Mouse (Mus musculus): Measurements from ENCODE around the gene I830077J02Rik. TPM values are rescaled to one million over a fixed set of nuclear protein-coding genes. Genes with fewer than 3 reads are reported as not detected.
"Not testable (repeated sequence)": the region's sequence is repeated elsewhere in the genome, so short reads cannot be mapped to it uniquely, and the experiment has no call there.

I830077J02Rik gene
- polyA plus RNA-seq, 1 experiment from 2014 or later: not detected

- Histone ChIP-seq H3K4me3 (replicated peaks; ENCODE audit: low read length) (no peak overlapping the region), H3K27me3 (replicated peaks; ENCODE audit: control insufficient read depth, insufficient read depth, low read length) (no peaks in the 10 kb centered on the region), H3K4me2 (ENCODE audit: low read length) (no peak overlapping the region), H3K36me3 (ENCODE audit: control insufficient read depth, insufficient read depth) (no peaks in the 10 kb centered on the region), H3K9ac (replicated peaks; ENCODE audit: low read depth, low read length) (no peak overlapping the region), H3K4me1 (replicated peaks; ENCODE audit: control insufficient read depth, insufficient read depth, low read length) (no peaks in the 10 kb centered on the region), H3K27ac (ENCODE audit: low read length) (no peak overlapping the region), H3K9me3 (ENCODE audit: control insufficient read depth, low read length) (no peaks in the 10 kb centered on the region)
- no peak for ATAC-seq
- WGBS: 90% methylated on average over 9 of the region's 9 CpGs
Observed at GRCm38 (mm10) chr3:105924616-105925015, 7.8 kb downstream of the I830077J02Rik start.

GRCm38 (mm10) chr3:105921959-105922358 lies 10.5 kb downstream of the I830077J02Rik start:
- Histone ChIP-seq H3K4me2 (ENCODE audit: low read length) (no peak overlapping the region), H3K27me3 (replicated peaks; ENCODE audit: control insufficient read depth, insufficient read depth, low read length) (no peaks in the 10 kb centered on the region), H3K27ac (ENCODE audit: low read length) (no peak overlapping the region), H3K9me3 (ENCODE audit: control insufficient read depth, low read length) (no peaks in the 10 kb centered on the region), H3K9ac (replicated peaks; ENCODE audit: low read depth, low read length) (no peak overlapping the region), H3K4me1 (replicated peaks; ENCODE audit: control insufficient read depth, insufficient read depth, low read length) (no peaks in the 10 kb centered on the region), H3K4me3 (replicated peaks; ENCODE audit: low read length) (no peak overlapping the region), H3K36me3 (ENCODE audit: control insufficient read depth, insufficient read depth) (no peaks in the 10 kb centered on the region)
- no peak for ATAC-seq
- 80% methylated on average over 2 of the region's 2 CpGs for WGBS

DNA sequence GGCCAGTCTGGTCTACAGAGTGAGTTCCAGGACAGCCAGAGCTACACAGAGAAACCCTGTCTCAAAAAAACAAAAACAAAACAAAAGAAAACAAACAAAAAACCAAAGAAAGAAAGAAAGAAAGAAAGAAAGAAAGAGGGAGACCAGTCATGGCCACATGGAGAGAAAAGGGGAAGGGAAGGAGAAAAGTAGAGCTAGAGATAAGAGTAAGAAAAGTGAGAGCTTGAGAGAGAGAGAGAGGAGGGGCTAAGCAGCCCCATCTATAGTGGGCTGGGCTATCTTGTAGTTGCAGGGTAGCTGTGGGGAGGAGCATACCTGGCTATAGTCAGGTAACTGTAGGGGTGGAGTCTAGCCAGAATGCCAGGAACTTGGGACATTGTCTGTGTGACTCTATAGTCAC lies 11.7 kb downstream of the I830077J02Rik start:
- not testable (repeated sequence) for H3K9ac ChIP-seq (replicated peaks; ENCODE audit: low read depth, low read length); H3K27me3 ChIP-seq (replicated peaks; ENCODE audit: control insufficient read depth, insufficient read depth, low read length); H3K36me3 ChIP-seq (ENCODE audit: control insufficient read depth, insufficient read depth); H3K4me1 ChIP-seq (replicated peaks; ENCODE audit: control insufficient read depth, insufficient read depth, low read length); H3K4me2 ChIP-seq (ENCODE audit: low read length); ATAC-seq; H3K4me3 ChIP-seq (replicated peaks; ENCODE audit: low read length); H3K27ac ChIP-seq (ENCODE audit: low read length); H3K9me3 ChIP-seq (ENCODE audit: control insufficient read depth, low read length)

- Histone ChIP-seq H3K9ac (replicated peaks; ENCODE audit: low read depth, low read length) (no peak overlapping the region), H3K9me3 (ENCODE audit: control insufficient read depth, low read length) (no peaks in the 10 kb centered on the region), H3K4me2 (ENCODE audit: low read length) (no peak overlapping the region), H3K36me3 (ENCODE audit: control insufficient read depth, insufficient read depth) (no peaks in the 10 kb centered on the region), H3K27ac (ENCODE audit: low read length) (no peak overlapping the region), H3K27me3 (replicated peaks; ENCODE audit: control insufficient read depth, insufficient read depth, low read length) (no peaks in the 10 kb centered on the region), H3K4me3 (replicated peaks; ENCODE audit: low read length) (no peak overlapping the region), H3K4me1 (replicated peaks; ENCODE audit: control insufficient read depth, insufficient read depth, low read length) (no peaks in the 10 kb centered on the region)
- ATAC-seq: no peak
- WGBS: 76% methylated on average over 3 of the region's 3 CpGs
Observed at GRCm38 (mm10) chr3:105918355-105918745, 14.1 kb downstream of the I830077J02Rik start.

- ATAC-seq: no peak
- Histone ChIP-seq H3K4me1 (replicated peaks; ENCODE audit: control insufficient read depth, insufficient read depth, low read length) (no peaks in the 10 kb centered on the region), H3K36me3 (ENCODE audit: control insufficient read depth, insufficient read depth) (no peaks in the 10 kb centered on the region), H3K27me3 (replicated peaks; ENCODE audit: control insufficient read depth, insufficient read depth, low read length) (no peaks in the 10 kb centered on the region), H3K9ac (replicated peaks; ENCODE audit: low read depth, low read length) (no peak overlapping the region), H3K9me3 (ENCODE audit: control insufficient read depth, low read length) (no peaks in the 10 kb centered on the region), H3K27ac (ENCODE audit: low read length) (no peak overlapping the region), H3K4me3 (replicated peaks; ENCODE audit: low read length) (no peak overlapping the region), H3K4me2 (ENCODE audit: low read length) (no peak overlapping the region)
- 75% methylated on average over 10 of the region's 10 CpGs for WGBS
Observed at GRCm38 (mm10) chr3:105917656-105918354, 14.7 kb downstream of the I830077J02Rik start.

DNA sequence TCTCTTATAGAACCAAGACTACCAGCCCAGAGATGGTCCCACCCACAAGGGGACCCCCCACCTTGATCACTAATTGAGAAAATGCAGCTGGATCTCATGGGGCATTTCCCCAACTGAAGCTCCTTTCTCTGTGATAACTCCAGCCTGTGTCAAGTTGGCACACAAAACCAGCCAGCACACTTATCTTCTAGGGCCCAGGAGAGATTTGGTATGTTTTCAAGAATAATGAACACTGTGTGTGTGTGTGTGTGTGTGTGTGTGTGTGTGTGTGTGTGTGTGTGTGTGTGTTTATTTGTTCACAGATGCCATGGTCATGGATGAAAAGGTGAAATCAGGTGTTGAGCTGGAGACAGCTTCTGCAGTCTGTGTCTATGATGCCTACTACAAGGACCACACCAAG lies 16.0 kb downstream of the I830077J02Rik start:
- H3K9ac ChIP-seq (replicated peaks; ENCODE audit: low read depth, low read length); H3K4me3 ChIP-seq (replicated peaks; ENCODE audit: low read length); ATAC-seq; H3K4me2 ChIP-seq (ENCODE audit: low read length); H3K36me3 ChIP-seq (ENCODE audit: control insufficient read depth, insufficient read depth); H3K4me1 ChIP-seq (replicated peaks; ENCODE audit: control insufficient read depth, insufficient read depth, low read length); H3K27me3 ChIP-seq (replicated peaks; ENCODE audit: control insufficient read depth, insufficient read depth, low read length); H3K27ac ChIP-seq (ENCODE audit: low read length); H3K9me3 ChIP-seq (ENCODE audit: control insufficient read depth, low read length): not testable (repeated sequence)

- no peak overlapping the region for H3K4me2 ChIP-seq (ENCODE audit: low read length)
- ATAC-seq: no peak
- no peaks in the 10 kb centered on the region for H3K27me3 ChIP-seq (replicated peaks; ENCODE audit: control insufficient read depth, insufficient read depth, low read length)
- H3K27ac ChIP-seq (ENCODE audit: low read length): no peak overlapping the region
- no peak overlapping the region for H3K4me3 ChIP-seq (replicated peaks; ENCODE audit: low read length)
- 59% methylated on average over 1 of the region's 1 CpGs for WGBS
- H3K9me3 ChIP-seq (ENCODE audit: control insufficient read depth, low read length): no peaks in the 10 kb centered on the region
- no peaks in the 10 kb centered on the region for H3K4me1 ChIP-seq (replicated peaks; ENCODE audit: control insufficient read depth, insufficient read depth, low read length)
- no peaks in the 10 kb centered on the region for H3K36me3 ChIP-seq (ENCODE audit: control insufficient read depth, insufficient read depth)
- H3K9ac ChIP-seq (replicated peaks; ENCODE audit: low read depth, low read length): no peak overlapping the region
Observed at GRCm38 (mm10) chr3:105915281-105915680, 17.2 kb downstream of the I830077J02Rik start.

DNA sequence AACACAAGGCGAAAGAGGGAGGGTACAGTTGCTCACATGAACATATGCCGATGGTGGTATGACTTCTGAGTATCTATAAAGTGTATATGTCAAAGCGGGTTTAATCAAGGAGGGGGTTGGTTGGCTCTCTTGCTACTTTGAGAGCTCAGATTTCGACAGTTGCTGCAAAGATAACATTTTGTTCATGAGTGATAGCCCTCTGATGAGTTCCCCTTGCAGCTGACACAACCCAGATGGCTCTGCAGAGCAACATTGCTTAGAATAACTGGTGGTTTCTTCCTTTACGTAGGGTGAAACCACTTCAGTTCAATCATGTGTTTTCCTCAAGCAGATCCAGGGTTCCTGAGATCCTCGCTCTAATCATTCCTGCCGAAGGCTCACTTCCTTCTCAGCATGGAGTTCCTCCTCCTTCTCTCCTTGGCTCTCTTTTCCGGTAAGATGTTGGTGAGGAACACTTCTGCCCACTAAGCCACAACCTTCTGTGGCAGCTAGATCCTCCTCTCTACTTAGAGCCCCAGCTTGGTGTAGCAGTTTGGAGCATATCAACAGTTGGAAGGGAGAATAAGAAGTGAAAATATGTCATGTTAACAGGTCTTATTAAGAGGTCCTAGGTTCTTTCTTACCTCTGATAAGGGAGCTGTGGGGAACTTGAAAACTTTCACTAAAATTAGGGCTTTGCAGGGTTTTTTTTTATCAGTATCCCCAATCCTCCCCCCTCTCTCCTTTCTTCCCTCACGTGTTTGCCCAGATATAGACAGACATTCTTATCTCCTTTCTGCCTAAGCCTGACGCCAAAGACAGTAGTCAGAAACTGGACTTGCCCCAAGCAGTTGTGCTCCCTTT lies 18.4 kb downstream of the I830077J02Rik start:
- Histone ChIP-seq H3K27me3 (replicated peaks; ENCODE audit: control insufficient read depth, insufficient read depth, low read length) (no peaks in the 10 kb centered on the region), H3K9me3 (ENCODE audit: control insufficient read depth, low read length) (no peaks in the 10 kb centered on the region), H3K4me1 (replicated peaks; ENCODE audit: control insufficient read depth, insufficient read depth, low read length) (no peaks in the 10 kb centered on the region), H3K27ac (ENCODE audit: low read length) (no peak overlapping the region), H3K36me3 (ENCODE audit: control insufficient read depth, insufficient read depth) (no peaks in the 10 kb centered on the region), H3K9ac (replicated peaks; ENCODE audit: low read depth, low read length) (no peak overlapping the region), H3K4me2 (ENCODE audit: low read length) (no peak overlapping the region), H3K4me3 (replicated peaks; ENCODE audit: low read length) (no peak overlapping the region)
- WGBS: 87% methylated on average over 10 of the region's 10 CpGs
- no peak for ATAC-seq

GRCm38 (mm10) chr3:105912097-105912880 lies 20.2 kb downstream of the I830077J02Rik start:
- 84% methylated on average over 9 of the region's 9 CpGs for WGBS
- Histone ChIP-seq H3K36me3 (ENCODE audit: control insufficient read depth, insufficient read depth) (no peaks in the 10 kb centered on the region), H3K27ac (ENCODE audit: low read length) (no peak overlapping the region), H3K9ac (replicated peaks; ENCODE audit: low read depth, low read length) (no peak overlapping the region), H3K4me2 (ENCODE audit: low read length) (no peak overlapping the region), H3K4me1 (replicated peaks; ENCODE audit: control insufficient read depth, insufficient read depth, low read length) (no peaks in the 10 kb centered on the region), H3K27me3 (replicated peaks; ENCODE audit: control insufficient read depth, insufficient read depth, low read length) (no peaks in the 10 kb centered on the region), H3K4me3 (replicated peaks; ENCODE audit: low read length) (no peak overlapping the region), H3K9me3 (ENCODE audit: control insufficient read depth, low read length) (no peaks in the 10 kb centered on the region)
- ATAC-seq: no peak

Measured in forebrain, embryonic 16.5 days (tissue).